Mouse (Mus musculus): ENCODE results near the gene Rps6ka5.

DNA sequence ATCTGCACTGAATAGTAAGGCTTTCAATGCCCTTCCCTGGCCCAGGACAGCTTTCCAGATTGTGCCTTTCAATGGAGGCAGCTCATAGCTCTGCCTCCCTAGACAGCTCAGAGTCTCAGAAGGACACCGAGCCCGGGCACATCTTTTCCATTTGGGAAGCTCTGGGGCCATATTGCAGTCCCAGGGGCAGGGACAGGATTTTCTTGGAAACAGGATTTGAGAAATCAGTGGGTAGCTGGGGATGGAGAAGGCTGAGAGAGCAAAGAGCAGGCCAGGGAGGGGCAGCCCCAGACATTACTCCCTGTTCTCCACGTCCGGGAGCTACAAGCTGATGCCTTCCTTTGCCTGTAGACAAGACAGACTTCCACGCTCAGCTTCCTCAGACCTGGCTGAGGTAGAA, 197.1 kb downstream of the Rps6ka5 start:
- TF ChIP-seq POLR2A (IDR thresholded peaks at IDR 0.05; ENCODE audit: insufficient read length, low read depth) (no peak), TCF12 (IDR thresholded peaks at IDR 0.05; ENCODE audit: insufficient read depth, poor library complexity, severe bottlenecking) (no peak), MYOD1 (IDR thresholded peaks at IDR 0.05; ENCODE audit: control insufficient read depth in 1 of 3, insufficient read length in 2 of 3, low read depth in 2 of 3) (no peak)
